Mouse (Mus musculus) midbrain, embryonic 14.5 days (tissue): Measurements from ENCODE around the gene Rap2a. TPM values are rescaled to one million over a fixed set of nuclear protein-coding genes. Genes with fewer than 3 reads are reported as not detected.

Experiments
- ATAC-seq: fragments of 200-750 bp; cut with Nextera tagmentation; 2 replicates; pipeline ENCODE4 v1.8.0; 2017; ENCODE audit warnings: moderate number of reproducible peaks, moderate library complexity; ENCODE audit not compliant: low FRiP score, low TSS enrichment
- DNase-seq: peaks from one replicate; pipeline ENCODE4 v3.0.0-alpha.2; 2015
- H3K27ac ChIP-seq: fragments of 300-500 bp; sonication (generic); replicated peaks from 2 replicates; pipeline ENCODE4 v1.5.1; 2014; ENCODE audit warnings: mild to moderate bottlenecking, low read depth, low read length, moderate library complexity
- H3K27me3 ChIP-seq: fragments of 300-500 bp; sonication (generic); 2 replicates; pipeline ENCODE4 v1.6.1; 2014; ENCODE audit warnings: low read length, control low read depth, mixed read lengths; ENCODE audit not compliant: control insufficient read depth, insufficient read depth
- H3K36me3 ChIP-seq: fragments of 300-500 bp; sonication (generic); 2 replicates; pipeline ENCODE4 v1.6.1; 2014; ENCODE audit warnings: low read length, control low read depth; ENCODE audit not compliant: control insufficient read depth, insufficient read depth
- H3K4me1 ChIP-seq: fragments of 300-500 bp; sonication (generic); 2 replicates; pipeline ENCODE4 v1.6.1; 2014; ENCODE audit warnings: mild to moderate bottlenecking, antibody characterized with exemption, low read length, control low read depth; ENCODE audit not compliant: control insufficient read depth, insufficient read depth
- H3K4me2 ChIP-seq: fragments of 300-500 bp; sonication (generic); 2 replicates; pipeline ENCODE4 v1.6.1; 2014; ENCODE audit warnings: mild to moderate bottlenecking, low read length, moderate library complexity
- H3K4me3 ChIP-seq: fragments of 300-500 bp; sonication (generic); replicated peaks from 2 replicates; pipeline ENCODE4 v1.5.1; 2014; ENCODE audit warnings: low read depth, low read length
- H3K9ac ChIP-seq: fragments of 300-500 bp; sonication (generic); replicated peaks from 2 replicates; pipeline ENCODE4 v1.6.1; 2014; ENCODE audit warnings: mild to moderate bottlenecking, low read length, moderate library complexity
- H3K9me3 ChIP-seq: fragments of 300-500 bp; sonication (generic); 2 replicates; pipeline ENCODE4 v1.6.1; 2016; ENCODE audit warnings: low read length, control low read depth, mixed read lengths; ENCODE audit not compliant: control insufficient read depth
- WGBS: fragments of 180-500 bp; shearing (Covaris S2); extraction: QIAGEN DNeasy Blood & Tissue Kit; methylation state at CpG from one replicate; pipeline ENCODE4 v1.1.7; 2014; 5-methylcytosine and 5-hydroxymethylcytosine counted together
- polyA plus RNA-seq: library from polyadenylated mRNA; unstranded; fragments of >200 nt; fragmentation: Nextera tagmentation; extraction: Ambion mirVana; gene quantifications from 2 replicates; pipeline ENCODE4 v1.2.1, GENCODE M21; 2014

Gene Rap2a
- polyA plus RNA-seq, 1 experiment from 2014 or later, result 23.9 TPM

DNA sequence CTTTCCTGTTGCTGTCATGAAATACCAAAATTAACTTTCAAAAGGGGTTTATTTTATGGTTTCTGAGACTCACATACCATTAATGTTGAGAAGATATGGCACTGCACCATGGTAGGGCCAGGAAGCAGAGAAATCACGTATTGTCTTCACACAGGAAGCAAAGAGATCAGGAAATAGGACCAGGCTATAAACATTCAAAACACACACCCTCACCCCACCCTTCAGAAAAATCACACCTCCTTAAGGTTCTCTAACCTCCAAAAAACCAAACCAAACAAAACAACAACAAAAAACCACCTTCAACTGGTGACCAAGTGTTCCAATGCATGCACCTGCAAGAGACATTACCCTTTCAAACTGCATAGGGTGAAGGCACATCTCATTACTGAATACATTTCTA lies 41.7 kb downstream of the Rap2a start:
- no peak for ATAC-seq

GRCm38 (mm10) chr14:120520843-120521242 lies 42.6 kb downstream of the Rap2a start:
- H3K27me3 ChIP-seq, result no peaks in the 10 kb centered on the region
- ATAC-seq (no peak), DNase-seq (no peak)
- WGBS, result 90% methylated on average over 3 of the region's 3 CpGs
- no peak overlapping the region for H3K4me2 ChIP-seq
- H3K4me3 ChIP-seq, result no peak overlapping the region
- H3K9me3 ChIP-seq, result no peaks in the 10 kb centered on the region
- H3K27ac ChIP-seq, result no peak overlapping the region
- no peaks in the 10 kb centered on the region for H3K36me3 ChIP-seq
- no peak overlapping the region for H3K9ac ChIP-seq
- no peaks in the 10 kb centered on the region for H3K4me1 ChIP-seq

More for the DNA sequence above, 41.7 kb downstream of the Rap2a start:
- Histone ChIP-seq H3K4me2 (no peak overlapping the region), H3K27me3 (no peaks in the 10 kb centered on the region), H3K4me3 (no peak overlapping the region), H3K4me1 (no peaks in the 10 kb centered on the region), H3K27ac (no peak overlapping the region), H3K36me3 (no peaks in the 10 kb centered on the region), H3K9me3 (no peaks in the 10 kb centered on the region), H3K9ac (no peak overlapping the region)
- DNase-seq, result no peak
- WGBS, result 90% methylated on average over 1 of the region's 1 CpGs

DNA sequence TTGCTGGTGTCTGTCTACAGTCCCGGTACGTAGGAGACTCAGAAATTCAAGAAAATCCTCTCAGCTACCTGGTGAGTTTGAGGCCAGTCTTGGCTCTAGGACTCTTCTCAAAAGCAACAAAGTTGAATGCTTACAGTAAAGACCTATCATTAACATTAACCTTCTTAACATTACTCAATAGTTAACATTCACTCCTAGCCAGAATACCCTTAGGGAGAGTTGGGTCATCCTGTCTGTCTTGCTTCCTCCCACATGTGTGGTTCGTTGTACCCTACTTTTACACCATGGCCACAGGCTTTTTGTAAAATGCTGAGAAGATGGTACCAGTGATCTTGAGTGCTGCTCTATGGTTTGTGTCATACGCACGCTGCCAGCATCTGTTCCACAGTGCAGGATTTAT lies 45.1 kb downstream of the Rap2a start:
- H3K9me3 ChIP-seq, result no peaks in the 10 kb centered on the region
- ATAC-seq (no peak), DNase-seq (no peak)
- H3K4me1 ChIP-seq, result no peaks in the 10 kb centered on the region
- H3K4me3 ChIP-seq, result no peak overlapping the region
- H3K36me3 ChIP-seq, result no peaks in the 10 kb centered on the region
- H3K9ac ChIP-seq, result no peak overlapping the region
- no peak overlapping the region for H3K4me2 ChIP-seq
- 94% methylated on average over 5 of the region's 5 CpGs for WGBS
- H3K27me3 ChIP-seq, result no peaks in the 10 kb centered on the region
- H3K27ac ChIP-seq, result no peak overlapping the region

DNA sequence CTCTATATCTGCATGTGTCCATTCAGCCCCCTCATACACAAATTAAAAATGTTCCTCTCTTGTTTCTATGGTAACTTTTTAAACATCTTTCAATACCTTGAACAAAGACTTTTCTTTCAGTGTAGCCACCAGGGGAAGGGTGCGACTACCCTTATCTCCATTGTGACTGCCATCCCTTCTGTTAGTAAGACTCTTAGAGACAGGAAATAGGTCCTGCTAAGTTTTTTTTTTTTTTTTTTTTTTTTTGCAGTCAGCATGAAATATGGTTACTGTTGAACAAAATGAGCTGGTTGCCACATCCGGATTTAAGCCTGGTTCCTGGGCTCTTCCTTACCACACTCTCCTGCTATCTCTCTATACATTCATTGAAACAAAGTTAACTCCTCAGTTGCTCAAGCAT lies 47.4 kb downstream of the Rap2a start:
- DNase-seq, result no peak
- Histone ChIP-seq H3K27ac (no peak overlapping the region), H3K4me3 (no peak overlapping the region), H3K9me3 (no peaks in the 10 kb centered on the region), H3K36me3 (no peaks in the 10 kb centered on the region), H3K4me2 (no peak overlapping the region), H3K27me3 (no peaks in the 10 kb centered on the region), H3K9ac (no peak overlapping the region), H3K4me1 (no peaks in the 10 kb centered on the region)
- 69% methylated on average over 2 of the region's 2 CpGs for whole genome bisulfite sequencing
- no peak for ATAC-seq

GRCm38 (mm10) chr14:120533301-120533700 lies 55.1 kb downstream of the Rap2a start:
- Histone ChIP-seq H3K27me3 (no peaks in the 10 kb centered on the region), H3K27ac (no peak overlapping the region), H3K9me3 (no peaks in the 10 kb centered on the region), H3K4me1 (no peaks in the 10 kb centered on the region), H3K9ac (no peak overlapping the region), H3K4me3 (no peak overlapping the region), H3K4me2 (no peak overlapping the region), H3K36me3 (no peaks in the 10 kb centered on the region)
- DNase-seq, result no peak
- no peak for ATAC-seq
- WGBS, result 98% methylated on average over 3 of the region's 3 CpGs

GRCm38 (mm10) chr14:120534841-120535271 lies 56.6 kb downstream of the Rap2a start:
- WGBS, result 60% methylated on average over 3 of the region's 3 CpGs

DNA sequence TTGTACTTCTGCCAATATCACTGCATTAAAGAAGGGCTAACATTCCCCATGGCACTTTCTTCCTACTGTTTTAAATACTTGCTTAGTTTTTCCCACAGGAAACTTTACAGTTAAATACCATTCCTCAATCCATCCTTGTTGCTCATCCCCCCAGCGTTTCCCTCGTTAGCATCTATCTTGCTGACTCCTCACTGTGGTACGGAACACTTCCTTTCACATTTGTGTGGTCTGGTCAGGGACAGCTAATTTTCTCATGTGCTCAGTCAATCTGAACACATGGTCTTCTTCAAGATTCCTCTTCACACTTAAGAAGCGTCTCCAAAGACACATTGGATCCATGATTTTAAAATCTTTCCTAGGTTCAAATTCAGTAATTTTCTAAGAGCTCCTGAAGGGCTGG lies 57.2 kb downstream of the Rap2a start:
- Histone ChIP-seq H3K27ac (no peak overlapping the region), H3K9me3 (no peaks in the 10 kb centered on the region), H3K4me2 (no peak overlapping the region), H3K4me3 (no peak overlapping the region), H3K27me3 (no peaks in the 10 kb centered on the region), H3K4me1 (no peaks in the 10 kb centered on the region), H3K9ac (no peak overlapping the region), H3K36me3 (no peaks in the 10 kb centered on the region)
- WGBS, result 90% methylated on average over 4 of the region's 4 CpGs
- ATAC-seq (no peak), DNase-seq (no peak)

More at GRCm38 (mm10) chr14:120534841-120535271, 56.6 kb downstream of the Rap2a start:
- Histone ChIP-seq H3K27ac (no peak overlapping the region), H3K4me1 (no peaks in the 10 kb centered on the region), H3K4me3 (no peak overlapping the region), H3K4me2 (no peak overlapping the region), H3K9me3 (no peaks in the 10 kb centered on the region), H3K36me3 (no peaks in the 10 kb centered on the region), H3K27me3 (no peaks in the 10 kb centered on the region), H3K9ac (no peak overlapping the region)
- DNase-seq (no peak), ATAC-seq (no peak)

GRCm38 (mm10) chr14:120535924-120536323 lies 57.7 kb downstream of the Rap2a start:
- H3K36me3 ChIP-seq, result no peaks in the 10 kb centered on the region
- no peak overlapping the region for H3K4me2 ChIP-seq
- no peak for ATAC-seq
- H3K4me1 ChIP-seq, result no peaks in the 10 kb centered on the region
- no peak overlapping the region for H3K4me3 ChIP-seq
- no peak overlapping the region for H3K9ac ChIP-seq
- DNase-seq, result no peak
- no peak overlapping the region for H3K27ac ChIP-seq
- 91% methylated on average over 3 of the region's 3 CpGs for WGBS
- H3K9me3 ChIP-seq, result no peaks in the 10 kb centered on the region
- no peaks in the 10 kb centered on the region for H3K27me3 ChIP-seq

DNA sequence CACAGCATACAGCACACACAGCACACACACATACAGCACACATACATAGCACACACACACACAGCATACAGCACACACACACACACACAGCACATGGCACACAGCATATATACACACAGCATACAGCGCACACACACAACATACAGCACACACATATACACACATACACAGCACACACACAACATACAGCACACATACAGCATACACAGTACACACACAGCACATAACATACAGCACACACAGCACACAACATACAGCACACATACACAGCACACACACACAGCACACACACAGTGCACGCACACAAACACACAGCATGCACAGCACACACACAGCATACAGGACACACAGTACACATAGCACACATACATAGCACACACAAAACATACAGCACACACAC lies 60.9 kb downstream of the Rap2a start:
- no peak overlapping the region for H3K4me2 ChIP-seq
- no peak overlapping the region for H3K4me3 ChIP-seq
- DNase-seq (no peak), ATAC-seq (no peak)
- no peaks in the 10 kb centered on the region for H3K27me3 ChIP-seq
- H3K9me3 ChIP-seq, result no peaks in the 10 kb centered on the region
- WGBS, result 81% methylated on average over 2 of the region's 2 CpGs
- no peaks in the 10 kb centered on the region for H3K36me3 ChIP-seq
- no peak overlapping the region for H3K9ac ChIP-seq
- no peak overlapping the region for H3K27ac ChIP-seq
- no peaks in the 10 kb centered on the region for H3K4me1 ChIP-seq
